Mouse (Mus musculus) gastrocnemius, postnatal 14 days (tissue): Measurements from ENCODE around the gene Golga1. TPM values are rescaled to one million over a fixed set of nuclear protein-coding genes. Genes with fewer than 3 reads are reported as not detected.
"Not testable (repeated sequence)": the region's sequence is repeated elsewhere in the genome, so short reads cannot be mapped to it uniquely, and the experiment has no call there.

Experiments
- DNase-seq: peaks from one replicate; pipeline ENCODE4 v3.0.0; 2021; ENCODE audit warnings: mixed read lengths
- intact Hi-C: fragments of 180-260 bp; cut with DNase I; formaldehyde crosslinking; loops from one replicate; pipeline ENCODE4 v1.15.1; 2025; ENCODE audit warnings: low total_unique reads
- long read RNA-seq, 2 experiments: library from polyadenylated mRNA; stranded (forward); transcript quantifications; one replicate each; pipeline ENCODE4 v2.0.0; 2021
- total RNA-seq, 2 experiments: library from RNA; stranded (reverse); gene quantifications; 2 replicates each; pipeline ENCODE4 v1.2.3; 2021

The Golga1 gene
- total RNA-seq: 10 to 100 TPM in 1 of 2 experiments, 1 to 10 TPM in 1; 9.8 to 10.5 TPM
- long read RNA-seq, experiment 1, partial matches to known transcripts: 2 of 7 reads
- long read RNA-seq, experiment 1, other reads (novel, unspliced or antisense): 5 of 7 reads
- long read RNA-seq, experiment 2, partial matches to known transcripts: 0 of 4 reads
- long read RNA-seq, experiment 2, other reads (novel, unspliced or antisense): 4 of 4 reads

- intact Hi-C loops: no loop called here
- DNase-seq: peak; percentile 93
Observed at GRCm38 (mm10) chr2:39065400-39065987, at the start of gene Golga1. Golga1 (minus strand) TSS chr2:39065541.

DNA sequence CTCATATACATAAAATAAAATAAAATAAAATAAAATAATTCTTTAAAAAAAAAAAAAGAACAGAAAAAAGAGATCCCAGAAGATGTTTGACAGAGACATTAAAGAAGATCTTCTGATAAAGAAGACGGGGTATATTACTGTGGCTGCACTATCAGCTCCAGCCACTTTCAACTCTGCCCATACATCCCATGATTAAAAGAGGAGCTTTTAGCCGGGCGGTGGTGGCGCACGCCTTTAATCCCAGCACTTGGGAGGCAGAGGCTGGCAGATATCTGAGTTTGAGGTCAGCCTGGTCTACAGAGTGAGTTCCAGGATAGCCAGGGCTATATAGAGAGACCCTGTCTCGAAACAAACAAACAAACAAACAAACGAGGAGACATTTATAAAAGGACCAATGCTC lies 48.8 kb upstream of the Golga1 start:
- DNase-seq: no peak
- intact Hi-C loops: no loop called here

DNA sequence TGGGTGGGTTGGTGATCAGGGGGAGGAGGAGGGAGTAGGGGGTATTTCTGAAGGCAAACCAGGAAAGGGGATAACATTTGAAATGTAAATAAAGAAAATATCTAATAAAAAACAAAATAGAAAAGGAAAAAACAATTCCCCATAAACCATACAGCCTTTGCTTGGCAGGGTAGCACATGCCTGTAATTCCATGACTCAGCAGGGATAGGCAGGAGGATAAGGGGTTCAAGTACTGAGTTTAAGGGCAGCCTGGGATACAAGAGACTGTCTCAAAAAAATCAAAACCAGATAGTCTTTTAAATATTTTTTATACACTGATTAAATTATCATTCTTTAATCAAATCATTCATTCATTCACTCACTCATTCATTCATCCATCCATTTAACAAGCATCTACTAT lies 45.2 kb upstream of the Golga1 start:
- no peak for DNase-seq
- intact Hi-C loops: no loop called here

DNA sequence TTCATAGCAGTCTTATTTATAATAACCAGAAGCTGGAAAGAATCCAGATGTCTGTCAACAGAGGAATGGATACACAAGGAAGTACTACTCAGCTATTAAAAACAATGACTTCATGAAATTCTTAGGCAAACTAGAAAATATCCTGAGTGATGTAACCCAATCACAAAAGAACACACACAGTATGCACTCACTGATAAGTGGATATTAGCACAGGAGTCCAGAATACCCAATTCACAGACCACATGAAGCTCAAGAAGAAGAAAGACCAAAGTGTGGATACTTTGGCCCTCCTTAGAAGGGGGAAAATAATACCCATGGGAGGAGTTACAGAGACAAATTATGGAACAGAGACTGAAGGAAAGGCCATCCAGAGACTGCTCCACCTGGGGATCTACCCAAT lies 44.4 kb upstream of the Golga1 start:
- intact Hi-C loops, DNase-seq: not testable (repeated sequence)

DNA sequence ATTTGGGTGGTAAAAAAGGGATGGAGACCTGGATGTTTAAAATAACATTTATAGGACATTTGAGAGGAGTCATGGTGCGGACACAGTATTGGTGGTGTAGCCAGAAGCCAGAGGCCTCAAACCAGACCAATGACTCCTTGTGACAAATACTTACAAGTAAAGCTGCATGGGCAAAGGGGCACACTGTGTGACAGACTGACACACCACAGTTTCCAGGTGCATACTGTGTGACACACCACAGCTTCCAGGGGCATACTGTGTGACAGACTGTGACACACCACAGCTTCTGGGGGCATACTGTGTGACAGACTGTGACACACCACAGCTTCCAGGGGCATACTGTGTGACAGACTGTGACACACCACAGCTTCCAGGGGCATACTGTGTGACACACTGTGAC lies 34.6 kb upstream of the Golga1 start:
- intact Hi-C loops, DNase-seq: not testable (repeated sequence)

DNA sequence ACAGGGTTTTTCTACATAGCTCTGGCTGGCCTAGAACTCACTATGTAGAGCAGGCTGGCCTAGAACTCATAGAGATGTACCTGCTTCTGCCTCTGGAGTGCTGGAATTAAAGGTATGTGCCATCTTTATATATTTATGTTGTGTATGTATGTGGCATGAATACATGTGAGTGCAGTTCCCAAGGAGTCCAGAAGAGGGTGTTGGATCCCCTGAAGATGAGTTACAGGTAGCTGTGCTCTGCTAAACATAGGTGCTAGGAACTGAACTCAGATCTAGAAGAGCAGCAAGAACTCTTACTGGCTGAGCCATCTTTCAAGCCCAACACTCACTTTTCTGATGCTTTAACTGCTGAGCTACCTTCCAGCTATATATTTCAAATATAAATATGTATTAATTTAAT lies 32.7 kb upstream of the Golga1 start:
- intact Hi-C loops: no loop called here
- no peak for DNase-seq

GRCm38 (mm10) chr2:39091966-39092365 lies 26.6 kb upstream of the Golga1 start:
- DNase-seq: no peak
- intact Hi-C loops: no loop called here

- intact Hi-C loops: no loop called here
- no peak for DNase-seq
Observed at GRCm38 (mm10) chr2:39082706-39083105, 17.4 kb upstream of the Golga1 start.

DNA sequence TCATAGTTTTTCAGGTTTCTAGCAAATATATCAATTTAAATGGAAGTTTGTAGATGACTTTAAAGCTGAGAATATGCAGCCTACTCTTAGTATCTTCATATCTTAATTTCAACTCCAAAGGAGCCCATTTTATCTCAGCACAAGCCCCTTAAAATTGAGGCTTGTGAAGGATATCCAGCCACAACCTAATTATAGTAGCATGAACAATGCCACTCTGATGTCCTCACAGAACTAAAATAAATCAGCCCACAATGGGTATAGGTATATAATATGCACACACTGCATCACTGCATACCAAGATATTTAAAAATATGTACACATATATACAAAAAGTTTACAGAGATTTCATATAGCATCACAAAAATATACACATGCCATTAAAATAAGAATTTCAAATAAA lies 5.3 kb upstream of the Golga1 start:
- intact Hi-C loops: no loop called here
- no peak for DNase-seq

DNA sequence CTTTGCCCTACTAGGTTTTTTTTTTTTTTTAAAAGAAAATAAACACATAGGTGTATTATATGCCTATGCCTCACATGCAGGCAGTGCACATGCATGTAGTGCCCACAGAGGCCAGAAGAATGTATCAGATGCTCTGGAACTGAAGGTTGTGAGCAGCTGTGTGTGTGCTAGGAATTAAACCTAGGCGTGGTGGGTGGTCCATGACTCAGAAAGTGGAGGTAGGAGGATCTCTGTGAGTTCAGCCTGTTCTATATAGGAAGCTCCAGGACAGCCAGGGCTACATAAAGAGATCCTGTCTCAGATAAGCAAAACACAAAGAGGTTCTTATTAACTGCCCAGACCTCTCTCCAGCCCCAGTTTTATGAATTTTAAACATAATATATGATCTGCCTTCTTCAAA lies 3.8 kb upstream of the Golga1 start:
- no peak for DNase-seq
- intact Hi-C loops: no loop called here

- DNase-seq: no peak
- intact Hi-C loops: no loop called here
Observed at GRCm38 (mm10) chr2:39064687-39065399, 498 bp downstream of the Golga1 start.

- intact Hi-C loops: no loop called here
- DNase-seq: no peak
Observed at GRCm38 (mm10) chr2:39048515-39048914, 16.8 kb downstream of the Golga1 start.

DNA sequence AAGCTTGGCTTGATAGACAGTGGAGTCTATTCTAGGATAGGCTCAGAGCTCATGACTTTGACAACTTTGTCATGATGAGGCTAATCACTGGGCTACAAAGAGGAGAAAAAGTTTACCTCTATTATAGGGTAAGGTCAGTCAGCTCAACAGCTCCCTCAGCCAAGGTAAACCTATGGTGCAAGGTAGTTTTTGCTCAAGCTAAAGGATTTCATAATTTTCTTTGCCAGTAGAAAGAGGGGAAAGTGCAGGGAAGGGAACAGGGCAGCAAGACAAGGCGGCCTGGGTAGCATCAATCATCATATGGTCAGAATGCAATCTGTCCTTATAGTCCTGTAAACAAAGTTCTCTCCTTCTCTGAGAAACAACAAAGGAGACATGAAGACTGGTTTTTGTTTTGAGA lies 25.1 kb downstream of the Golga1 start:
- no peak for DNase-seq
- intact Hi-C loops: no loop called here

DNA sequence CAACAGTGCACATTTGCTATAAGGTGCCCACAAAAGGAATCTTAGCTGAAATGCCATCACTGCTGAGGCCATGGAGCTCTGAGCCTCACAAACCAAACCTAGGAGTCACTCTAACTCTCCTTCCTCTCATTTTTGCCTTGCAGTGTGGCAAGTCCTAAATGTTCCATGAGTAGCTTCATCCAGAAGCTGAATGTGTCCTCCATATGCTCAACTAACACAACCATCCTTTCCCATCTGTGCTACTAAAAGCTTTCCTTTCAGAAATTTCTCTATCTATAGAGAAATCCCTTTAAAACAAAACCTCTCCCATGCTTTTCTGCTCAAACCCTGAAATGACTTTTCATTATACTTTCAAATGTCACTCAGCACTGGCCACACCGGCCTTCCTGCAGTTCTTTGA lies 33.7 kb downstream of the Golga1 start:
- intact Hi-C loops: loop anchor here (10.0 kb wide), 1 partner anchor 1627 kb away; no protein-coding TSS in a partner anchor
- DNase-seq: no peak

DNA sequence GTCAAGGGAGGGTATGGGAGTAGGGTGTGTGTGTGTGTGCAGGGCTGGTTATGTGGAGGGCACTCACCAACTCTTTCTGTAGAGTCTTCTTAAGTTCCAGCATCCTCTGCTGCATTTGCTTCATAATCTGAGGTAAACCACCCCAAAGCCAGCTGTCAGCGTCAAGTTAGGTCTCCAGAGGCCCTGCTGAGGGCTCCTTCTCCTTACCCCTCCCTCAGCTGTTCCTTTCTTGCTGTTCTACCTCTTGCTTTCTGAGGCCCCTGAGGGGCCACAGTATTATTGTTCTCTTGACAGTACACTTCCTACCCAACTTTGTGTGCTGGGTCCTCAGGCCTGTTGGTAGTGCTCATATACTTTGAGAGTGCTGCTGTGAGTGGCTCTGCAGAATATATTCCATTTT lies 45.3 kb downstream of the Golga1 start:
- intact Hi-C loops: no loop called here
- DNase-seq: no peak

- intact Hi-C loops: no loop called here
Observed at GRCm38 (mm10) chr2:39016581-39016980, 48.8 kb downstream of the Golga1 start.

GRCm38 (mm10) chr2:39012768-39013279 lies 52.5 kb downstream of the Golga1 start:
- no peak for DNase-seq
- intact Hi-C loops: no loop called here

More at GRCm38 (mm10) chr2:39016581-39016980, 48.8 kb downstream of the Golga1 start:
- DNase-seq: no peak

GRCm38 (mm10) chr2:39011971-39012370 lies 53.4 kb downstream of the Golga1 start:
- no peak for DNase-seq
- intact Hi-C loops: no loop called here

GRCm38 (mm10) chr2:39011264-39011663 lies 54.1 kb downstream of the Golga1 start:
- no peak for DNase-seq
- intact Hi-C loops: no loop called here

GRCm38 (mm10) chr2:39010144-39010543 lies 55.2 kb downstream of the Golga1 start:
- intact Hi-C loops, DNase-seq: not testable (repeated sequence)

- intact Hi-C loops: no loop called here
- DNase-seq: no peak
Observed at GRCm38 (mm10) chr2:39008954-39009365, 56.4 kb downstream of the Golga1 start.
